Mouse (Mus musculus) cerebral cortex, adult 2 months (tissue): ENCODE data around the gene Eef1e1.

Experiments
- WGBS: fragments of 180-500 bp; shearing (Covaris S2); methylation state at CpG from one replicate; pipeline ENCODE4 v1.1.7; 2018; 5-methylcytosine and 5-hydroxymethylcytosine counted together

Gene Eef1e1

DNA sequence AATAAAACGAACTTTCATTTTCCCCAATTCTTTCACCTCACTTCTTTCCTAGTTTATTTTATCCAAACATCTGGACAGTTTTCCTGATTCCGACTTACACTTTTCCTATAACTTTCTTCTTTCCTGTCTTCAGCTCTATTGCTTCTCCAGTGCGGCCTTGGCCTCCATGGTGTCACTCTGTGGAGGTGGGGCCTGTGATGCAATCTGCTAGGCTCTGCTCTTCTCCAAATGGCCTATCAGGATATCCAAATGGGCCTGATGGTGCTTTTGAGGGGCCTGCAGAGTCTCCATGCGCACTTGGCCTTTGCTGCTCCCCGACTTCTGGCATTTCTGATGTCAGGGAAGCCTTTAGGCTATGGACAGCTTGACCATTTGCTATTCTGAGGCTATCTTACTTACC lies 35.6 kb downstream of the Eef1e1 start:
- 96% methylated on average over 5 of the region's 5 CpGs for WGBS

DNA sequence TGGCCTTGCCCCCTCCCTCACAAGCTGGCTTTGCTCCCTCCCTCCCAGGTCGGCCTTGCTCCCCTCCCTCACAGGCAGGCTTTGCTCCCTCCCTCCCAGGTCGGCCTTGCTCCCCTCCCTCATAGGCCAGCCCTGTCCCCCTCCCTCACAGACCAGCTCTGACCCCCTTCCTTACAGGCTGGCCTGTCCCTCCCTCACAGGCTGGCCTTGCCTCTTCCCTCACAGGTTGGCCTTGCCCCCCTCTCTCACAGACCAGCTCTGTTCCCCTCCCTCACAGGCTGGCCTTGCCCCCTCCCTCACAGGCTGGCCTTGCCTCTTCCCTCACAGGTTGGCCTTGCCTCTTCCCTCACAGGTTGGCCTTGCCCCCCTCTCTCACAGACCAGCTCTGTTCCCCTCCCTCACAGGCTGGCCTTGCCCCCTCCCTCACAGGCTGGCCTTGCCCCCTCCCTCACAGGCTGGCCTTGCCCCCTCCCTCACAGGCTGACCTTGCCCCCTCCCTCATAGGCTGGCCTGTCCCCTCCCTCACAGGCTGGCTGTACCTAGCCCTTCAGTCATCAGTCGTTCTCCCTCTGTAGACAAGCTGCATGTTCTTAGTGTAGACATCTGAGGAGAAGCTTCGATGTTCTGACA lies 40.7 kb downstream of the Eef1e1 start:
- 81% methylated on average over 4 of the region's 4 CpGs for WGBS

DNA sequence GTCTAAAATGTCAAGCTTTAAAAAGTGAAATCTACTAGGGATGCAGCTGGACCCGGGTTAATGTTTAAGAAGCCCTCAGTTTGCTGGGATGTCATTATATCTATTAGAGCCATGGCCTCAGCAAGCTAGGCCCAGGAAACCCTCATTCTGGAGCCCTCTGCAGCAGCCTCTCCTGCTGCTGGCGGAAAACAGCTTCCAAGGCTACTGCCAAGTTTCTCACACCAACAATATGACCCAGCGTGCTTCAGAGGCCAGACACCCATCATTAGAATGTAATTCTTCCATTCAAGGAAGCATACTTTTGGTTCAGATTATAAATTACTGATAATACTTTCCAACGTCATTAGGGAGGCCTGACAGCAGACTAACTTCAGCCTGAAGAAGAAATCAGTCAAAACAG lies 42.0 kb downstream of the Eef1e1 start:
- WGBS = 77% methylated on average over 4 of the region's 4 CpGs

GRCm38 (mm10) chr13:38615656-38616055 lies 43.2 kb downstream of the Eef1e1 start:
- WGBS = 94% methylated on average over 5 of the region's 5 CpGs

- 67% methylated on average over 5 of the region's 5 CpGs for WGBS
These were observed 44.6 kb downstream of the Eef1e1 start for GRCm38 (mm10) chr13:38614298-38614697.

GRCm38 (mm10) chr13:38613583-38613982 lies 45.3 kb downstream of the Eef1e1 start:
- WGBS = 87% methylated on average over 8 of the region's 8 CpGs

DNA sequence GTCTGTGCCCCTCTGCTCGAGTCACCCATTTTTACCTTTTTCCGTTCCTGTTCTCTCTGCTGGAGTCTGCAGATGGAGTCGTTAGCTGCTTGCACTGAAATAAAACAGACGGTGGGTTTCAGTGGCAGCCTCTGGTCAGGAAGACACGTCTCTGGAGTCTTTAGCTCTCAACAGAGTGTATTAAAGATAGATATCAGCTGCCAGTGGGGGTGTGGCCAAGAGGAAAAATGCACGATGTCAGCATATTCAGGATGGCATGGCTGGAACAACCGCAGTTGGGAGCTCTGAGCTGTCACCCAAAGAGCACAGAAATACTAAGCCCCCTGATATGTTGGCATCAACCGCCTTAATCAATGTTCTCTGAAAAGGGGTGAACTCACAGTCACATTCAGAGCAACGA lies 46.2 kb downstream of the Eef1e1 start:
- 93% methylated on average over 9 of the region's 9 CpGs for WGBS

- WGBS = 100% methylated on average over 4 of the region's 4 CpGs
These were observed 46.7 kb downstream of the Eef1e1 start for GRCm38 (mm10) chr13:38612179-38612578.

- WGBS = 91% methylated on average over 6 of the region's 6 CpGs
These were observed 48.5 kb downstream of the Eef1e1 start for GRCm38 (mm10) chr13:38610336-38610735.

GRCm38 (mm10) chr13:38607130-38607529 lies 51.7 kb downstream of the Eef1e1 start:
- WGBS = 98% methylated on average over 6 of the region's 6 CpGs

GRCm38 (mm10) chr13:38605353-38605752 lies 53.5 kb downstream of the Eef1e1 start:
- 63% methylated on average over 6 of the region's 6 CpGs for WGBS

GRCm38 (mm10) chr13:38602966-38603365 lies 55.9 kb downstream of the Eef1e1 start:
- 58% methylated on average over 13 of the region's 13 CpGs for WGBS

DNA sequence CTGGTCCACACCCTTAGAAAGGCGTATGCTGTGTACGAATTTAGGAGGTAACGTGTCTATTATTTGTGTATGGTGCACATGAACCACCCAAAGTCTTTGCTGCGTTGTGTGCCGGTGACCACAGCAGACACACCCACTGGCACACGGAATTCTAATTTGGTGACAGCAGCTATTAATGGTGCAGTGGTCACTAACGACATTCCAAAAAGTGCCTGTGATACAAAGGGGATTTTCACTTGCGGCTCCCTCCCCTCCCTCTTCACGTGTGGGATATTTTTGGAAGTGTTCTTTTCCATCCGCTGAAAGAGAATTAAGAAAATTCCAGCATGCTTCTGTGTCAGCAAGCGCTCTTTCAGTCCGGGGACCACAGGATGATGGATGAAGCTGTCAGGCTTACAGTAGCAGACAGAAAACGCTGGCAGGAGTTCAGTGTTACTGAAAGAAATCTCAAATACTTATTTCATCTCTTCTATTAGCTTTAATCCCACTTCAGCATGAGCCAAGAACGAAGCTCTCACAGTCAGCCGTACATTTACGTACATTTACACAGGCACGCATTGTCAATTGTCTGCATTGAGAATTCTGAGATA lies 56.5 kb downstream of the Eef1e1 start:
- WGBS = 62% methylated on average over 17 of the region's 17 CpGs

DNA sequence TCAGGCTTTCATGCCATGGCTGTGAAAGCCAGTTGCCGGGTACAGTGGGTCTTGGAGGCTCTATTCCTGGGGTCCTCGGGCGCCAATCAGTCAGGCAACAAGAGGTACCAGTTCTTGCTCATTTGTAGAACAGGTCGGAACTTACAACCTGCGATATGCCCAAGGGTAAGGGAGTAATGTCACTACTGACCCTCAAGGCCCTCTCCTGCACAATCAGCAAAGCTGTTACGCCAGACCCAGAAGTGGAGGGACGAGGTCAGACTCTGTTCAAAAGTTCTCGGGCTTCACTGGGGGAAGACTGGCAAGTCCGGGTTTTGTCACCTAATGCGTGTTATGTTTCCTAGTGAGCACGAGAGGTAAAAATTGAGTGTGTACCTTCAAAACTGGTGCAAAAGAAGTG lies 58.0 kb downstream of the Eef1e1 start:
- WGBS = 86% methylated on average over 11 of the region's 11 CpGs

- 56% methylated on average over 3 of the region's 3 CpGs for WGBS
These were observed 61.8 kb downstream of the Eef1e1 start for GRCm38 (mm10) chr13:38597076-38597475.

- WGBS = 77% methylated on average over 4 of the region's 4 CpGs
These were observed 62.4 kb downstream of the Eef1e1 start for GRCm38 (mm10) chr13:38596461-38596860.
